Mouse (Mus musculus) layer of hippocampus, adult 2 months (tissue): ENCODE results near the gene Mettl9. TPM values are rescaled to one million over a fixed set of nuclear protein-coding genes. Genes with fewer than 3 reads are reported as not detected.

ENCODE experiments used
- DNase-seq, 2 experiments: peaks; one replicate each; pipeline ENCODE4 v3.0.0; 2022; ENCODE audit warnings: low spot score in 2 of 2
- H3K27ac ChIP-seq: fragments of 200-600 bp; 2 replicates; pipeline ENCODE4 v1.8.1; 2022
- H3K4me3 ChIP-seq: fragments of 200-600 bp; 2 replicates; pipeline ENCODE4 v1.8.1; 2022; ENCODE audit warnings: mild to moderate bottlenecking
- CTCF ChIP-seq: fragments of 200-600 bp; conservative IDR thresholded peaks from 2 replicates; pipeline ENCODE4 v1.8.1; 2022; ENCODE audit warnings: antibody characterized with exemption, mild to moderate bottlenecking, moderate library complexity
- total RNA-seq, 2 experiments: library from RNA; stranded (reverse); gene quantifications; 2 replicates each; pipeline ENCODE4 v1.2.3; 2021

The Mettl9 gene
- total RNA-seq, 2 experiments from 2014 or later, result 77.3 to 82.7 TPM

DNA sequence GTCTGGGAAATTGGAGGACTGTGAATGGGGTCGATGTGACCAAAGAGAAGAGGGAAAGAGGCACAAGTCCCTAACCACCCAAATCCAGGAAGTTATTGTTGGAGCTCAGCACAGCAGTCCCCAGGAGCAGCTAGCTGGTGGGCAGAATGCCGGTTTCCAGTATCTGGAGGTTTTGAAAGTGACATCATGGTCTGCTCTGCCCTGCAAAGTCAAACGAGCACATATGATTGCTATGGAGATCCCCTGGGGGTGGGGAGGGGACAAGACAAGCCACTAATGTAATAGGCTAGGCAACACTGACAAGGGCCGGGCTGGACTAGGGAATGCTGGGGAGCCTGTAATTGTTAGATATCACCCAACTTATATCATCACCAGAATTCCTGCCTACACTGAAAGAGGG is 51.3 kb downstream of the Mettl9 start:
- Histone ChIP-seq H3K27ac (no peak overlapping the region), H3K4me3 (no peak overlapping the region)
- no peak for TF ChIP-seq CTCF
- no peak for DNase-seq

DNA sequence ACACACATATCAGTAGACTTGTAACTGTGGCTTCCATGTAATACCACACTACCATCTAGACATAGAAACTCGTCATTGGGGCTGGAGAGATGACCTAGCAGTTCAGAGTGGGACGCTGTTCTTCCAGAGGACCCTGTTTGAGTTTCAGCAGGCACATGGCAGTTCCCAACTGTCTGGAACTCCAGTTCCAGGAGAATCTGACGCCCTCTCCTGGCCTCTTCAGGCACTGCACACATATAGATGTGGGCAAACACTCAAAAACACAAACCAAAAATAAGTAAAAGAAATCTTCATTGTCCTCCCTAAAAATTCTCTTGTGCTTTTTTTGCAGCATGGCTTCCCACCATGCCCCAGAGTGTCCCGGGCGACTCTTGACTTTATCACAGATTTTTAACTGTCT is 54.5 kb downstream of the Mettl9 start:
- no peak for DNase-seq
- Histone ChIP-seq H3K27ac (no peak overlapping the region), H3K4me3 (no peak overlapping the region)
- TF ChIP-seq CTCF, result peak; percentile 49

DNA sequence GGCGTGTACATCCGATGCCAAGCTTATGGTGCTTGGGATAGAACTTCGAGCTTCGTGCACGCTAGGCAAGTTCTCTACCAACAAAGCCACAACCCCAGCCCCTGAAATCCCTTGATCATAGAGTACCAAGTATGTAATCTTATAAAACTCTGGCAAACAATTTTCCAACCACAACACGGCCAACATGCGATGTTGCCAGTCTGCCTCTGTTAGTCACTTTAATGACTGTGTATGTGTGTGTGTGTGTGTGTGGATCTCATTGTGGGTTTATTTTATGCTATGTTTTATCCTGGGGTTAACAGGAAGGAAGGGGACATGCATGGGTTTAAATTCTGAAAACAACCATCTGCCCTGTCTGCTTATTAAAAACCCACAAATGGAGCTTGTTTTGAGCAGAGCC is 56.5 kb downstream of the Mettl9 start:
- DNase-seq, result no peak
- TF ChIP-seq CTCF, result no peak
- H3K4me3 ChIP-seq, result no peak overlapping the region
- no peak overlapping the region for H3K27ac ChIP-seq

DNA sequence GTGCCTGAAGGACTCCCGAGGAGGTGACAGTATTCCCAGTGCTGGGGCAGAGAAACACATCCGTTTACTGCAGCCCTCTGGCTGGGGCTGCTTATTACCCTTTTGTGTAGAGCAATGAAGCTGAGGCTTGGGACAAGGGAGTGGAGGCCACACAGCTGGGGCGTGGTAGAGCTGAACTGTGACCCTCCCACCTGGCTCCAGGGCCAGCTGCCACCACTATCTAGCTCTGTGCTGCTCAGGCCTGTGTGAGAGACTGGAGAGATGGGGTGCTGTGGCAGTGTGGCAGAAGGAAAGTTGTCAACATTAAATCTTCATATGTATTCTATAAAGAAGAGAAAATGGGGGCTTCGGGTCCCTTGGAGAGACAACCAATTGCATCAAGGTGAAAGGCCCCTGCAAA is 58.8 kb downstream of the Mettl9 start:
- Histone ChIP-seq H3K4me3 (no peak overlapping the region), H3K27ac (no peak overlapping the region)
- no peak for TF ChIP-seq CTCF
- DNase-seq, result no peak

DNA sequence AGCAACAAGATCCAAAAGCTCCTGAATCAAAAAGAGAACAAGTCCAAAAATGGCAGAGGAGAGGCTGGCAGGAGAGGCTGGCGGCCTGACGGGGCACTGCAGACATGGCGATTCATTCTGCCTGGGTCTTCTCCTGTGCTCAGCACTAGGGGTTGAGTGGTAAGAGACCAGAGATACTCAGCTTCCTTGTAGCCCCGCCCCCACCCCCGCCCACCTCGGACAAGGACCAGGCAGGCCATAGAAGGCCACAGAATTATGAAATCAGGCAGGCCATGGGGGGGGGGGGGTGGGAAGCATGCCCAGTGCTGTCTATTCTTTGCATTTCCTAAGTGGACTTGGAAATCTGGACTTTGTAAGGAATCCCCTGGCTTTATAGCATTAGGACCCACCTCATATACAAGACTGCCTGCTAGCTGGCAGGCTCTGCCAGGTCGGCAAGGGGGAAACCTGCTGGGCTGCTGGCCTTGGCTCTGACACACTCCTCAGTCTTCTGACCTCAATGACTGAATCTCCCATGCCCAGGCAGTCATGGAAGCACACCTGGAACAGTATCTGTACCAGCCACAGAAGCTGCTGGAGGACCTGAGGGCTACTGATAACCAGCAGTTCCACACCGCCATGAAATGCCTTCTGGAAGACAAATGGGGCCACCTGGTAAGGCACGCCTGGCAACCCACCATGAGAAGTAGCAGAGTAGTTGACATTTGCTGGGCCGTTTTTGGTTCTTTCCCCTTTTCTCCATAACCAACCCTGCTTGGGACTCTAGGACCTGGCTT is 64.6 kb downstream of the Mettl9 start:
- no peak for TF ChIP-seq CTCF
- H3K4me3 ChIP-seq, result no peak overlapping the region
- no peak for DNase-seq
- H3K27ac ChIP-seq, result no peak overlapping the region

DNA sequence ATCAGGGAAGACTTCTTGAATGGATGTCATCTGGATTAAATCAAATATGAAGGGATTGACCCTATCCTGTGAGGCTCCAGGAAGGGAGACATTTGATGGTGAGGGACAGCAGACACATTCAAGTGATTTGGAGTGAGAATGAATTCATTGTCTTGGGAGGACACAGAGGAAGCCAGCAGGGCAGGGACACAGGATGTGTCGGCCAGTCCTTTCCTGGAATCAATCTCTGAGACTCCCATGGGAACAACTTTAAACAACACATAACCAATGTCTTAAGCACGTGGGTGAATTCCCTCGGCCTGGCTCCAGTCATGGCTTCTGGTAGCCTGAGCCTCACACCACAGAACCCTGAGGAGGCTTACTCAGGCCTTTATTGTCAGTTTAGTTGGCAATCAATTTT is 73.6 kb downstream of the Mettl9 start:
- H3K4me3 ChIP-seq, result no peak overlapping the region
- no peak for TF ChIP-seq CTCF
- H3K27ac ChIP-seq, result no peak overlapping the region
- no peak for DNase-seq

DNA sequence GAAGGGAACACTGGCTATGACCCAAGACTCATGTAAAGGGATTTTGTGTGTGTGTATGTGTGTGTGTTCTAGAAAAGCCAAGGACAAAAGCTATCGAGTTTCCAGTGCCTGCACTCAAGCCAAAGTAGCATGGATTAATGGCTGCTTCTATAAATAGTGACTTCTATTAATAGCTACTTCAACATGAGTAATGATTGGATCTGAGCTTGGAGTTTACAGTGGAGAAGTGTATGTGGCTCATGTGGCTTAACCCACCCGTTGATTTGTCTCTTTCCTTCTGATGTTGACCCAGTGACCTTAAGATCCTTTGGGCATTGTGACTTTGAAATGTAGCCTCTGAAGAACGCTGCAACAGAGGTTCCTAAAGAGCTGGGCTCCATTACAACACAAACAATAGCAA is 77.1 kb downstream of the Mettl9 start:
- no peak for TF ChIP-seq CTCF
- no peak for DNase-seq
- Histone ChIP-seq H3K27ac (no peak overlapping the region), H3K4me3 (no peak overlapping the region)

DNA sequence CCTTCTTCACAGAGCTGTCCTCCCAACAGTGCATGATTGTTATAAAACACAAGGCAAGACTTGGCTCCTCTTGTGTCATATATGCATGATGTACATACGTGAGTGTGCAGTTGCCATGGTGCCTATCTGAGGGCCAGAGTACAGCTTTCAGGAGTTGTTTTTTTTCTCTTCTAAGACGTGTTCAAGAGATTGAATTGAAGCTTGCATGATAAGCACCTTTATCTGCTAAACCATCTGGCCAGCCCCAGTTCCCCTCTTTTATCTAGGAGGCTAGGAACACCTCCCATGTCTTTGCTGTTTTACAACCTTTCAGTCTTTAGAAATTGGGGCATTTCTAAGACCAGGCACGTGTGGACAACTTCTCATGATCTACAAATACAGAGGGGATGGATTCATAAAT is 77.5 kb downstream of the Mettl9 start:
- no peak for DNase-seq
- Histone ChIP-seq H3K27ac (no peak overlapping the region), H3K4me3 (no peak overlapping the region)
- no peak for TF ChIP-seq CTCF

DNA sequence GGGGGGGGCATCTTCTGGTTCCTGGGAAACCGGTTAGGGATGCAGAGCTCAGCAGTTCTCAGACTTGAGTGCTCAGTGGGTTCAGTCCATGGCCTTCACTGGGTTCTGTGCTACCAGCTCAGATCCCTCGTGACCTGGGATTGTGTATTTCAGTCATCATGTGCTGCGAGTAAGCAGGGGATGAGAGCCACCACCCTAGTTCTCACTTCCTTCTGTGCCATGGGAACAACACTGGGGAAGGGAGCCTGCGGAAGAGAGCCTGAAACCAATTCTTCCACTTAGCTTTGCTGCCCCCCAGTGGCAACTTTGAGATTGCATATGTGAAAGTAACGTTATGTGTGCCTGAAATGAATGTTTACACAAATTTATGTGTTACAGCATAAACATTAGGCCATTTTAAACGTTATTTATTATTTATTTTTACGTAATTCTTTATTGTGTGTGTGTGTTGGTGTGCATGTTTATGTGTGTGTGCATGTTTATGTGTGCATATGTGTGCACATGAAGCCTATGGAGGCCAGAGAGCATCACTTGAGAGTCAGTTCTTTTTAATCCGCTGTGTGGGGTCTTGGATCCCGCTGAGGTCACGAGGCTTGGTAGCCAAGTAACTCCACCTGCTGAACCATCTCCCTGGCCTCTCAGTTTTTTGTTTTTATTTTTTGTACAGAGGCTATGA is 86.0 kb downstream of the Mettl9 start:
- TF ChIP-seq CTCF, result peak; percentile 95
- no peak overlapping the region for H3K27ac ChIP-seq
- no peak overlapping the region for H3K4me3 ChIP-seq
- DNase-seq, result peak; percentile 71 to 92

Other genes with a start within 250 kb of the Mettl9 start
- under 1 TPM in 1 of 2 experiments, not detected in 1; 0.37 TPM for gene Gm5737, start 222.1 kb upstream of the Mettl9 start, total RNA-seq
- 10 to 100 TPM; 32.5 to 32.8 TPM for gene Eef2k, start 191.6 kb upstream of the Mettl9 start, total RNA-seq
- gene Polr3e, start 116.7 kb upstream of the Mettl9 start, total RNA-seq, result 10 to 100 TPM; 26.3 to 27.0 TPM
- 1 to 10 TPM; 3.6 to 4.4 TPM for gene Cdr2, start 52.1 kb upstream of the Mettl9 start, total RNA-seq
- gene Mfsd13b, start 51.9 kb upstream of the Mettl9 start, total RNA-seq, result 1 to 10 TPM; 1.2 to 1.8 TPM
- under 1 TPM; 0.22 to 0.54 TPM for gene Igsf6, start 40.1 kb downstream of the Mettl9 start, total RNA-seq
- under 1 TPM; 0.54 TPM for gene Otoa, start 47.2 kb downstream of the Mettl9 start, total RNA-seq